ENCODE assay signal across 8 mouse cellular contexts in the genomic region with DNA sequence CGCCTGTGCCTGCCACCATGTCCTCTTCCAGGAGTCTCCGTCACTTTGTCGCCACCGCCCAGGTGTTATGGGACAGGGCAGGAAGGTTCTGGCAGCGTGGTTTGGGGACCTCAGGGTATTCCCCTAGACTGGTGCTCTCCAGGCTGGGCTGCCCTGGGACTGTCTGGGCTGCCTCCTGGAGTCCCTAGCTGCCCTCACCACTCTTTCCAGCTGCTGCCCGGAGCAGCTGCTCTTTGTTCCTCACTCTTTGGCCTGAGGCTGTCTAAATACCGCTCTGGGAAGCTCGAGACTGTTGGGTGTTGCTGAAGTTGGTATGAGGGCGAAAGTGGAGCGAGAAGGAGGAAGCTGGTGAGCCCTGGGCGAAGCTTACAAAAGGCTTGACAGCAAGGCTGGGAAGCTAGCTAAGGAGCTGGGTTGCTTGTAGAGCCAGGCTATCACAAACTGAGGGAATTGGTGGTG. TPM values are rescaled to one million over a fixed set of nuclear protein-coding genes. Genes with fewer than 3 reads are reported as not detected.
A peak's percentile ranks its signal among the peaks of the same experiment; 100 is the strongest.
DNase-seq lines count a peak whose midpoint lies in the region; ATAC-seq and TF ChIP-seq lines count a peak whose summit lies in the region.

No protein-coding gene starts in this region.

- peak overlapping the region; percentile 59 for H3K4me3 ChIP-seq in embryonic facial prominence, embryonic 15.5 days (replicated peaks)
- peak overlapping the region; percentile 52 for H3K4me3 ChIP-seq in hindbrain, embryonic 10.5 days
- H3K4me3 ChIP-seq in limb, embryonic 14.5 days (replicated peaks; ENCODE audit: low read length), result peak overlapping the region; percentile 51
- peak overlapping the region; percentile 46 for H3K4me3 ChIP-seq in midbrain, embryonic 13.5 days (replicated peaks)

- peak overlapping the region; percentile 92 for H3K4me2 ChIP-seq in embryonic facial prominence, embryonic 15.5 days (replicated peaks)
- H3K4me2 ChIP-seq in limb, embryonic 14.5 days (replicated peaks; ENCODE audit: low read depth, low read length, severe bottlenecking), result peak overlapping the region; percentile 91
- peak overlapping the region; percentile 83 for H3K4me2 ChIP-seq in midbrain, embryonic 13.5 days (replicated peaks)

- peak overlapping the region; percentile 41 for H3K9ac ChIP-seq in embryonic facial prominence, embryonic 15.5 days
- peak overlapping the region; percentile 66 for H3K9ac ChIP-seq in limb, embryonic 14.5 days (ENCODE audit: low read depth, low read length, severe bottlenecking)
- H3K9ac ChIP-seq in midbrain, embryonic 13.5 days (replicated peaks), result peak overlapping the region; percentile 69

- no peaks in the 10 kb centered on the region for H3K27me3 ChIP-seq in embryonic facial prominence, embryonic 15.5 days
- H3K27me3 ChIP-seq in hindbrain, embryonic 10.5 days (ENCODE audit: insufficient read depth, poor library complexity, severe bottlenecking), result 0 out of 2 replicates have a peak, but pooled peaks cover 10% of the 10 kb centered on the region
- no peaks in the 10 kb centered on the region for H3K27me3 ChIP-seq in limb, embryonic 14.5 days (ENCODE audit: control insufficient read depth, insufficient read depth, low read length)
- peaks cover 3% of the 10 kb centered on the region; the same call in 1 of the 2 replicates for H3K27me3 ChIP-seq in midbrain, embryonic 13.5 days

- DNase-seq in frontal cortex, postnatal 14 days (ENCODE audit: low spot score in 2 of 2), result no peak
- peak; percentile 36 for DNase-seq in hindbrain, embryonic 10.5 days (ENCODE audit: low spot score)
- peak; percentile 60 for DNase-seq in limb, embryonic 14.5 days (ENCODE audit: low spot score)
- DNase-seq in left cerebral cortex, postnatal 4 days, result no peak

- peaks cover 23% of the 10 kb centered on the region for H3K4me1 ChIP-seq in embryonic facial prominence, embryonic 15.5 days
- peaks cover 23% of the 10 kb centered on the region for H3K4me1 ChIP-seq in hindbrain, embryonic 10.5 days (replicated peaks)
- H3K4me1 ChIP-seq in limb, embryonic 14.5 days (ENCODE audit: control insufficient read depth, insufficient read depth, low read length), result peaks cover 16% of the 10 kb centered on the region
- peaks cover 28% of the 10 kb centered on the region for H3K4me1 ChIP-seq in midbrain, embryonic 13.5 days (replicated peaks)

- no peaks in the 10 kb centered on the region for H3K36me3 ChIP-seq in embryonic facial prominence, embryonic 15.5 days
- H3K36me3 ChIP-seq in hindbrain, embryonic 10.5 days, result peaks cover 59% of the 10 kb centered on the region
- H3K36me3 ChIP-seq in limb, embryonic 14.5 days (ENCODE audit: control insufficient read depth, insufficient read depth, low read length), result no peaks in the 10 kb centered on the region
- peaks cover 19% of the 10 kb centered on the region for H3K36me3 ChIP-seq in midbrain, embryonic 13.5 days

- WGBS in embryonic facial prominence, embryonic 15.5 days, result 17% methylated on average over 11 of the region's 11 CpGs
- 34% methylated on average over 11 of the region's 11 CpGs for WGBS in hindbrain, embryonic 10.5 days
- whole genome bisulfite sequencing in limb, embryonic 14.5 days, result 17% methylated on average over 8 of the region's 11 CpGs
- WGBS in midbrain, embryonic 13.5 days, result 50% methylated on average over 11 of the region's 11 CpGs

- peak overlapping the region; percentile 39 for H3K27ac ChIP-seq in embryonic facial prominence, embryonic 15.5 days (replicated peaks)
- H3K27ac ChIP-seq in hindbrain, embryonic 10.5 days, result peak overlapping the region; percentile 71
- H3K27ac ChIP-seq in limb, embryonic 14.5 days (replicated peaks; ENCODE audit: low read depth, low read length), result peak overlapping the region; percentile 52
- peak overlapping the region; percentile 26; the same call in 1 of the 2 replicates for H3K27ac ChIP-seq in midbrain, embryonic 13.5 days

- intact Hi-C loops in left cerebral cortex, postnatal 4 days (cut with DNase I), result no loop called here

- peak; percentile 16 for ATAC-seq in frontal cortex, adult (ENCODE audit: low TSS enrichment)
- ATAC-seq in embryonic facial prominence, embryonic 15.5 days (ENCODE audit: insufficient number of reproducible peaks, low FRiP score, low TSS enrichment, low read depth), result peak; percentile 69
- peak; percentile 77 for ATAC-seq in limb, embryonic 14.5 days (ENCODE audit: low FRiP score, low read depth)
- ATAC-seq in midbrain, embryonic 13.5 days, result peak; percentile 78
- ATAC-seq in cerebellum, adult (ENCODE audit: insufficient number of reproducible peaks, low FRiP score, low TSS enrichment), result no peak

- no peaks in the 10 kb centered on the region for H3K9me3 ChIP-seq in embryonic facial prominence, embryonic 15.5 days (replicated peaks)
- H3K9me3 ChIP-seq in hindbrain, embryonic 10.5 days, result no peaks in the 10 kb centered on the region
- no peaks in the 10 kb centered on the region for H3K9me3 ChIP-seq in limb, embryonic 14.5 days (ENCODE audit: control insufficient read depth, low read length)
- no peaks in the 10 kb centered on the region for H3K9me3 ChIP-seq in midbrain, embryonic 13.5 days

- no peak for TF ChIP-seq POLR2A in limb, embryonic 14.5 days (IDR thresholded peaks at IDR 0.05; ENCODE audit: borderline replicate concordance, extremely low read depth, insufficient read depth, insufficient read length)

RNA-seq across cellular contexts. Expression of gene Lrrc8d, which starts 32.7 kb away (rescaled TPM):
- 15.9 and 17.7 TPM in 2 replicates for polyA plus RNA-seq in embryonic facial prominence, embryonic 15.5 days (2015; fragmentation: Nextera tagmentation; extraction: Ambion mirVana)
- 20.9 and 24.4 TPM in 2 replicates for polyA plus RNA-seq in hindbrain, embryonic 10.5 days (2016; fragmentation: Nextera tagmentation; extraction: Ambion mirVana)
- 8.1 and 8.2 TPM in 2 replicates for polyA plus RNA-seq in limb, embryonic 14.5 days (2012; rRNA removed)
- 13.4 and 15.3 TPM in 2 replicates for polyA plus RNA-seq in limb, embryonic 14.5 days (2014; fragmentation: Nextera tagmentation; extraction: Ambion mirVana)
- 30.4 and 32.3 TPM in 2 replicates for polyA plus RNA-seq in midbrain, embryonic 13.5 days (2015; fragmentation: Nextera tagmentation; extraction: Ambion mirVana)
- 10 to 100 TPM; 60.2 to 62.3 TPM for total RNA-seq in left cerebral cortex, postnatal 4 days (2021)

Comparison
In these comparisons a context has a peak if more than half of its experiments do, and no peak if none do; other contexts are left out.
1. DNase-seq: peak in hindbrain, embryonic 10.5 days (single experiment) and limb, embryonic 14.5 days (single experiment); none in frontal cortex, postnatal 14 days (0 of 2) and left cerebral cortex, postnatal 4 days (single experiment).
2. Peak in every context shown above with its lines, with median percentiles within 50 percentile points of each other: H3K27ac ChIP-seq, H3K4me2 ChIP-seq, H3K4me3 ChIP-seq and H3K9ac ChIP-seq.